Mouse (Mus musculus) C2C12 (cell line): Measurements from ENCODE around the gene Ccdc180.

Experiments used
- CEBPB ChIP-seq: IDR thresholded peaks from one replicate; pipeline ENCODE4 v1.6.1; 2011; ENCODE audit warnings: low read depth, mild to moderate bottlenecking, control low read depth, moderate library complexity
- CTCF ChIP-seq: IDR thresholded peaks from one replicate; pipeline ENCODE4 v1.5.1; 2011; ENCODE audit not compliant: control insufficient read depth, insufficient read depth, insufficient read length
- MAX ChIP-seq: IDR thresholded peaks from one replicate; pipeline ENCODE4 v1.6.1; 2011; ENCODE audit warnings: mild to moderate bottlenecking, control low read depth
- USF1 ChIP-seq: IDR thresholded peaks from one replicate; pipeline ENCODE4 v1.6.1; 2011; ENCODE audit warnings: low read depth, mild to moderate bottlenecking, control low read depth, moderate library complexity

DNA sequence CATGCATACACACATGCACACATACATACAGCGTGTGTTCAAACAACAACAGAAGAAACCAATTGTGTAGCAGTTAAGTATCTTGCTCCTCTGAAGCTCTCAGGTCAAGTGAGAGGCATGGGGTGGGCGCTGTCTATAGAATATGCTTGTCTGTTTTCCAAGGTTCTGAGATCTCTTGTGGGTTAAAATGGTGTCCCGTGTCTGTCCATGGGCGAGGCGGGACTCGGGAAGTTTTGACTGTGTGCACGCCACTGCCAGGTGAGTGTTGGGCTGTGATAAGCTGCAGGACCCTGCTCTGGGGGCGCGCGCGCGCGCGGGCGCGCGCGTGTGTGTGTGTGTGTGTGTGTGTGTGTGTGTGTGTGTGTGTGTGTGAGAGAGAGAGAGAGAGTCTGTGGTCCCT is 61.7 kb downstream of the Ccdc180 start:
- TF ChIP-seq CTCF (no peak), CEBPB (no peak), USF1 (no peak), MAX (no peak)
